Mouse (Mus musculus) G1E (cell line): ENCODE results near the gene Ascl3. TPM values are rescaled to one million over a fixed set of nuclear protein-coding genes. Genes with fewer than 3 reads are reported as not detected.

Experiments used
- ATAC-seq: 2 replicates; pipeline ENCODE4 v1.8.0; 2016; ENCODE audit warnings: mild to moderate bottlenecking; ENCODE audit not compliant: insufficient number of reproducible peaks, poor library complexity, low FRiP score, severe bottlenecking; ENCODE audit errors: extremely low read depth
- DNase-seq: peaks from one replicate; pipeline ENCODE4 v3.0.0; 2012; ENCODE audit warnings: low spot score
- H3K27me3 ChIP-seq: 2 replicates; pipeline ENCODE4 v1.6.1; 2012; ENCODE audit warnings: mild to moderate bottlenecking, low read length, inconsistent platforms; ENCODE audit not compliant: insufficient read depth
- H3K36me3 ChIP-seq: replicated peaks from 2 replicates; pipeline ENCODE3; 2012; ENCODE audit warnings: mild to moderate bottlenecking, inconsistent platforms
- H3K4me1 ChIP-seq: 2 replicates; pipeline ENCODE4 v1.6.1; 2012; ENCODE audit warnings: low read depth, low read length, inconsistent platforms, mixed read lengths; ENCODE audit not compliant: insufficient read depth
- H3K4me3 ChIP-seq: 2 replicates; pipeline ENCODE4 v1.5.1; 2012; ENCODE audit warnings: low read depth, mild to moderate bottlenecking, inconsistent platforms, low read length, moderate library complexity, mixed read lengths
- H3K9me3 ChIP-seq: replicated peaks from 2 replicates; pipeline ENCODE4 v1.6.1; 2012; ENCODE audit warnings: inconsistent platforms
- CTCF ChIP-seq: IDR thresholded peaks from 2 replicates; pipeline ENCODE4 v1.5.1; 2012; ENCODE audit warnings: low read depth, low read length, inconsistent platforms, mixed read lengths
- GATA1 ChIP-seq: IDR thresholded peaks from 2 replicates; pipeline ENCODE4 v1.6.1; 2012; ENCODE audit warnings: borderline replicate concordance, low read length, inconsistent platforms, mixed read lengths
- GATA2 ChIP-seq: IDR thresholded peaks from 2 replicates; pipeline ENCODE4 v1.6.1; 2012; ENCODE audit warnings: low read depth, low read length, inconsistent platforms, borderline replicate concordance
- POLR2AphosphoS5 ChIP-seq: IDR thresholded peaks from 2 replicates; pipeline ENCODE4 v1.6.1; 2012; ENCODE audit warnings: low read depth, low read length, inconsistent platforms; ENCODE audit not compliant: insufficient replicate concordance
- TAL1 ChIP-seq: conservative IDR thresholded peaks from 2 replicates; pipeline ENCODE4 v1.6.1; 2012; ENCODE audit warnings: low read depth, low read length, inconsistent platforms, mixed read lengths
- polyA plus RNA-seq: library from polyadenylated mRNA; stranded (reverse); fragments of >175 nt; gene quantifications from 2 replicates; pipeline ENCODE4 v1.2.3, GENCODE M21; 2012
- total RNA-seq, 2 experiments: library from RNA; stranded (forward) in 1 of 2; stranded (reverse) in 1 of 2; fragments of 200-1000 nt in 1 of 2; fragments of >200 nt in 1 of 2; fragmentation: Nextera tagmentation in 1 of 2; gene quantifications; 2 replicates each; pipeline ENCODE4 v1.2.3; 2014 to 2017

The Ascl3 gene
- total and polyA plus RNA-seq, 3 experiments: not detected

DNA sequence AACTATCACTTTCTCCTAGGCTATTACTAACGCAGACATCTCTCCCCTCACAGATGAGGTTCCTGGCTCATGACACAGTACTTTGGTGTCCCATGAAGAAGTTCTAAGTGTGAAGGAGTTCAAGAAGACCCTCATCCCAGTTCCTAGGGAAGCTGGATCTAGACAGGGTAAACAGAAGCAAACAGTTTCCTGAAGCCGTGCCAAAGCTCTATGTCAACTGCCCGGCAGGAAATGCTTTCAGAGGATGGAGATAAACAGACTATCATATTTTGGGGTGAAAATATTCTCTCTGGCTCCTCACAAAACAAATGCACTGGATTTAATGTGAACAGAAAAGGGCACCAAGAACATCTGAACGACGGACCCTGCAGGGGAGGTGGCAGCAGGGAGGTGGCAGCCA lies 40.6 kb downstream of the Ascl3 start:
- H3K36me3 ChIP-seq: no peaks in the 10 kb centered on the region
- TF ChIP-seq TAL1: no peak
- no peak for TF ChIP-seq GATA1
- no peak for TF ChIP-seq GATA2
- TF ChIP-seq CTCF: no peak
- H3K4me3 ChIP-seq: no peak overlapping the region
- DNase-seq (no peak), ATAC-seq (no peak)
- H3K4me1 ChIP-seq: no peaks in the 10 kb centered on the region
- peaks cover 43% of the 10 kb centered on the region for H3K27me3 ChIP-seq
- H3K9me3 ChIP-seq: no peaks in the 10 kb centered on the region

DNA sequence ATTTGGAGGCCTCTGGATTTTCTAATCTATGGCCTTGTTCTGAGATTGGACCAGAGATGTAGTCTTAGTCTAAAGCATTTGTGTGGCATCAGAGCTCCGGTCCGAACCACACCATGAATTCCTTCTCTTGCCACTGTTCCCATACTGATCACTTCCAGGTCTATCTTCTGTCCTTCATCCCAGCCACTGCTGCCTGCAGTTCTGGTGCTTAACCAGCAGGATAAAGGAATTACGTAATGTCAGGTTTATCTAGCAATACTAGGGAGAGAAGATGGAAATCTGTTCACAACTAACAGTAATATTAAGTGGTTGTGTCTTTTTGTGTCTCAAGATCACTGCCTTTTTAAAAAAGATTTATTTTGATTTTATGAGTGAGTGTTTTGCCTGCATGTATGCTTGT lies 41.4 kb downstream of the Ascl3 start:
- no peaks in the 10 kb centered on the region for H3K36me3 ChIP-seq
- DNase-seq (no peak), ATAC-seq (no peak)
- no peak for TF ChIP-seq POLR2AphosphoS5
- TF ChIP-seq TAL1: no peak
- TF ChIP-seq GATA1: no peak
- no peak for TF ChIP-seq CTCF
- TF ChIP-seq GATA2: no peak
- no peak overlapping the region for H3K4me3 ChIP-seq
- H3K27me3 ChIP-seq: peaks cover 44% of the 10 kb centered on the region
- H3K4me1 ChIP-seq: no peaks in the 10 kb centered on the region
- H3K9me3 ChIP-seq: no peaks in the 10 kb centered on the region

DNA sequence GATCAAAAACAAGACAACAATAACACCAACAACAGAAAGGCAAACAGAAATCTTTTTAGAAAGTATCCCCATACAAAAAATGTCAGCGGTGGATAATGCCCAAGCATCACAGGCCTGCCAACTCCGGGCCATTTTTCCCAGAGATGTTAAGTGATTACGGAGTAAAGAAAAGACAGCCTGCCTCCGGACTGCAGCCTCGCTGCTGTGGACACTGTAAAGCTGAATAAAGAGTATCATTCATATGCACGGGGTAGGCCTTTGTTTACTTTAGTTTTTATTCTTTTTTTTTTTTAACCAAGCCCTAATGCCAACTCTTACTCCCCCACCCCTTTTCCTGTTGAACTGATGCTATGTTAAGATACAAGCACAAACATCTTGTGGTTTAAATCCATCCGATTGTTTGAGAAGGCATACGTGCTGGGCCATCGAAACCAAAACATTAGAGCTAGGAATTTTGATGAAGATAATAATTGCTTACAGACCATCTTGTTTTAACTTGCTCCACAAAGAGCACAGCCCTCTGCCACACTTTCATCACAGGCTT lies 44.9 kb downstream of the Ascl3 start:
- Histone ChIP-seq H3K27me3 (peaks cover 36% of the 10 kb centered on the region), H3K9me3 (no peaks in the 10 kb centered on the region), H3K4me1 (no peaks in the 10 kb centered on the region), H3K36me3 (no peaks in the 10 kb centered on the region), H3K4me3 (no peak overlapping the region)
- DNase-seq (no peak), ATAC-seq (no peak)
- no peak for TF ChIP-seq GATA2
- TF ChIP-seq POLR2AphosphoS5: no peak

GRCm38 (mm10) chr7:109680879-109681278 lies 50.6 kb downstream of the Ascl3 start:
- ATAC-seq: no peak
- Histone ChIP-seq H3K36me3 (no peaks in the 10 kb centered on the region), H3K4me3 (no peak overlapping the region), H3K4me1 (no peaks in the 10 kb centered on the region), H3K27me3 (peaks cover 11% of the 10 kb centered on the region; the same call in 1 of the 2 replicates), H3K9me3 (no peaks in the 10 kb centered on the region)
- no peak for DNase-seq
- TF ChIP-seq GATA1 (no peak), TAL1 (no peak), CTCF (no peak), GATA2 (no peak), POLR2AphosphoS5 (no peak)

GRCm38 (mm10) chr7:109680284-109680683 lies 51.2 kb downstream of the Ascl3 start:
- Histone ChIP-seq H3K9me3 (no peaks in the 10 kb centered on the region), H3K4me3 (no peak overlapping the region), H3K36me3 (no peaks in the 10 kb centered on the region), H3K27me3 (peaks cover 8% of the 10 kb centered on the region; the same call in 1 of the 2 replicates), H3K4me1 (no peaks in the 10 kb centered on the region)
- DNase-seq (no peak), ATAC-seq (no peak)
- no peak for TF ChIP-seq POLR2AphosphoS5
- TF ChIP-seq CTCF: no peak
- no peak for TF ChIP-seq GATA2
- no peak for TF ChIP-seq TAL1

Other genes with a start within 250 kb of the Ascl3 start
- gene Trim66, start 223.6 kb downstream of the Ascl3 start, total RNA-seq (2014; fragmentation: Nextera tagmentation): not detected in 2 replicates
- 0.17 and 0.49 TPM in 2 replicates for gene Trim66, start 223.6 kb downstream of the Ascl3 start, total RNA-seq (2017)
- gene Trim66, start 223.6 kb downstream of the Ascl3 start, polyA plus RNA-seq: 0.02 TPM in 1 of 2 replicates, not detected in the other
- 402 and 444 TPM in 2 replicates for gene Rpl27a, start 212.6 kb downstream of the Ascl3 start, total RNA-seq (2014; fragmentation: Nextera tagmentation)
- gene Rpl27a, start 212.6 kb downstream of the Ascl3 start, total RNA-seq (2017): 833 and 1,086 TPM in 2 replicates
- 9,138 and 9,366 TPM in 2 replicates for gene Rpl27a, start 212.6 kb downstream of the Ascl3 start, polyA plus RNA-seq
- 0.92 and 39.5 TPM in 2 replicates for gene St5, start 28.1 kb downstream of the Ascl3 start, total RNA-seq (2014; fragmentation: Nextera tagmentation)
- gene St5, start 28.1 kb downstream of the Ascl3 start, total RNA-seq (2017): 0.23 and 0.49 TPM in 2 replicates
- 0.07 TPM in 2 replicates for gene St5, start 28.1 kb downstream of the Ascl3 start, polyA plus RNA-seq
- 16.3 and 18.4 TPM in 2 replicates for gene Akip1, start 28.0 kb downstream of the Ascl3 start, total RNA-seq (2014; fragmentation: Nextera tagmentation)
- gene Akip1, start 28.0 kb downstream of the Ascl3 start, total RNA-seq (2017): 23.3 and 25.2 TPM in 2 replicates
- gene Akip1, start 28.0 kb downstream of the Ascl3 start, polyA plus RNA-seq: 15.1 and 15.6 TPM in 2 replicates
- gene BC051019, start 7.9 kb downstream of the Ascl3 start, total RNA-seq (2014; fragmentation: Nextera tagmentation): not detected in 2 replicates
- not detected in 2 replicates for gene BC051019, start 7.9 kb downstream of the Ascl3 start, total RNA-seq (2017)
- gene BC051019, start 7.9 kb downstream of the Ascl3 start, polyA plus RNA-seq: not detected in 2 replicates
- gene Tmem9b, start 21.1 kb upstream of the Ascl3 start, total RNA-seq (2014; fragmentation: Nextera tagmentation): 70.7 and 77.9 TPM in 2 replicates
- 88.0 and 88.6 TPM in 2 replicates for gene Tmem9b, start 21.1 kb upstream of the Ascl3 start, total RNA-seq (2017)
- 4.9 and 7.7 TPM in 2 replicates for gene Tmem9b, start 21.1 kb upstream of the Ascl3 start, polyA plus RNA-seq
- not detected in 2 replicates for gene Nrip3, start 50.3 kb upstream of the Ascl3 start, total RNA-seq (2014; fragmentation: Nextera tagmentation)
- gene Nrip3, start 50.3 kb upstream of the Ascl3 start, total RNA-seq (2017): 0.52 and 0.55 TPM in 2 replicates
- gene Nrip3, start 50.3 kb upstream of the Ascl3 start, polyA plus RNA-seq: not detected in 2 replicates
- gene Scube2, start 134.0 kb upstream of the Ascl3 start, total RNA-seq (2014; fragmentation: Nextera tagmentation): 10.3 and 11.1 TPM in 2 replicates
- gene Scube2, start 134.0 kb upstream of the Ascl3 start, total RNA-seq (2017): 3.0 and 3.1 TPM in 2 replicates
- gene Scube2, start 134.0 kb upstream of the Ascl3 start, polyA plus RNA-seq: 0.20 TPM in 2 replicates
- 117 and 131 TPM in 2 replicates for gene Dennd5a, start 228.7 kb upstream of the Ascl3 start, total RNA-seq (2014; fragmentation: Nextera tagmentation)
- 70.4 and 74.8 TPM in 2 replicates for gene Dennd5a, start 228.7 kb upstream of the Ascl3 start, total RNA-seq (2017)
- 9.2 and 10.1 TPM in 2 replicates for gene Dennd5a, start 228.7 kb upstream of the Ascl3 start, polyA plus RNA-seq